Mouse (Mus musculus) kidney, postnatal 0 days (tissue): ENCODE results near the gene Dhx32. TPM values are rescaled to one million over a fixed set of nuclear protein-coding genes. Genes with fewer than 3 reads are reported as not detected.

Source experiments
- ATAC-seq: fragments of 200-750 bp; cut with Nextera tagmentation; replicated peaks from 2 replicates; pipeline ENCODE4 v1.8.0; 2017; ENCODE audit warnings: low read depth, moderate number of reproducible peaks, moderate TSS enrichment, moderate library complexity; ENCODE audit not compliant: low FRiP score
- DNase-seq: peaks from one replicate; pipeline ENCODE4 v3.0.0-alpha.2; 2016; ENCODE audit warnings: low spot score
- H3K27ac ChIP-seq: fragments of 300-500 bp; sonication (generic); 2 replicates; pipeline ENCODE4 v1.5.1; 2014; ENCODE audit warnings: mild to moderate bottlenecking
- H3K27me3 ChIP-seq: fragments of 300-500 bp; sonication (generic); 2 replicates; pipeline ENCODE4 v1.6.1; 2014; ENCODE audit warnings: low read length, mixed read lengths; ENCODE audit not compliant: insufficient read depth
- H3K36me3 ChIP-seq: fragments of 300-500 bp; sonication (generic); 2 replicates; pipeline ENCODE4 v1.6.1; 2014; ENCODE audit warnings: low read length, mixed read lengths; ENCODE audit not compliant: insufficient read depth
- H3K4me1 ChIP-seq: fragments of 300-500 bp; sonication (generic); replicated peaks from 2 replicates; pipeline ENCODE4 v1.6.1; 2014; ENCODE audit warnings: antibody characterized with exemption, low read length, mixed read lengths; ENCODE audit not compliant: insufficient read depth
- H3K4me2 ChIP-seq: fragments of 300-500 bp; sonication (generic); 2 replicates; pipeline ENCODE4 v1.6.1; 2014; ENCODE audit warnings: mild to moderate bottlenecking, low read length, moderate library complexity, mixed read lengths
- H3K4me3 ChIP-seq: fragments of 300-500 bp; sonication (generic); replicated peaks from 2 replicates; pipeline ENCODE4 v1.5.1; 2014; ENCODE audit warnings: low read depth, low read length
- H3K9ac ChIP-seq: fragments of 300-500 bp; sonication (generic); 2 replicates; pipeline ENCODE4 v1.6.1; 2014; ENCODE audit warnings: low read depth, low read length
- H3K9me3 ChIP-seq: fragments of 300-500 bp; sonication (generic); replicated peaks from 2 replicates; pipeline ENCODE4 v1.6.1; 2016; ENCODE audit warnings: low read length, inconsistent platforms, mixed read lengths
- CTCF ChIP-seq: IDR thresholded peaks from 2 replicates; pipeline ENCODE4 v1.5.1; 2016; ENCODE audit warnings: antibody characterized with exemption, low read depth, mild to moderate bottlenecking, moderate library complexity
- WGBS: fragments of 180-500 bp; shearing (Covaris S2); extraction: QIAGEN DNeasy Blood & Tissue Kit; methylation state at CpG from one replicate; pipeline ENCODE4 v1.1.7; 2014; 5-methylcytosine and 5-hydroxymethylcytosine counted together
- polyA plus RNA-seq: library from polyadenylated mRNA; unstranded; fragments of >200 nt; fragmentation: Nextera tagmentation; extraction: Ambion mirVana; gene quantifications from 2 replicates; pipeline ENCODE4 v1.2.1, GENCODE M21; 2015

Gene Dhx32
- polyA plus RNA-seq, 1 experiment from 2014 or later = 19.9 TPM

- H3K36me3 ChIP-seq = peaks cover 43% of the 10 kb centered on the region
- H3K9me3 ChIP-seq = no peaks in the 10 kb centered on the region
- H3K4me2 ChIP-seq = no peak overlapping the region
- 84% methylated on average over 10 of the region's 10 CpGs for WGBS
- H3K4me3 ChIP-seq = no peak overlapping the region
- no peaks in the 10 kb centered on the region for H3K4me1 ChIP-seq
- H3K9ac ChIP-seq = no peak overlapping the region
- ATAC-seq (no peak), DNase-seq (no peak)
- TF ChIP-seq CTCF = no peak
- H3K27ac ChIP-seq = no peak overlapping the region
- H3K27me3 ChIP-seq = no peaks in the 10 kb centered on the region
Observed at GRCm38 (mm10) chr7:133725571-133725970, 57.0 kb downstream of the Dhx32 start.

GRCm38 (mm10) chr7:133724844-133725243 lies 57.7 kb downstream of the Dhx32 start:
- Histone ChIP-seq H3K9ac (no peak overlapping the region), H3K4me3 (no peak overlapping the region), H3K9me3 (no peaks in the 10 kb centered on the region), H3K27ac (no peak overlapping the region), H3K27me3 (no peaks in the 10 kb centered on the region), H3K4me2 (no peak overlapping the region), H3K36me3 (peaks cover 50% of the 10 kb centered on the region), H3K4me1 (no peaks in the 10 kb centered on the region)
- TF ChIP-seq CTCF = no peak
- DNase-seq (no peak), ATAC-seq (no peak)
- WGBS = 77% methylated on average over 10 of the region's 10 CpGs

- H3K4me2 ChIP-seq = no peak overlapping the region
- peaks cover 84% of the 10 kb centered on the region for H3K36me3 ChIP-seq
- TF ChIP-seq CTCF = no peak
- no peak for DNase-seq
- no peak overlapping the region for H3K9ac ChIP-seq
- no peaks in the 10 kb centered on the region for H3K9me3 ChIP-seq
- no peaks in the 10 kb centered on the region for H3K27me3 ChIP-seq
- ATAC-seq = no peak
- no peak overlapping the region for H3K4me3 ChIP-seq
- WGBS = 88% methylated on average over 11 of the region's 11 CpGs
- H3K4me1 ChIP-seq = no peaks in the 10 kb centered on the region
- no peak overlapping the region for H3K27ac ChIP-seq
Observed at GRCm38 (mm10) chr7:133720616-133721015, 61.9 kb downstream of the Dhx32 start.

GRCm38 (mm10) chr7:133718580-133718979 lies 63.9 kb downstream of the Dhx32 start:
- no peak overlapping the region for H3K9ac ChIP-seq
- no peak overlapping the region for H3K4me3 ChIP-seq

GRCm38 (mm10) chr7:133715387-133715786 lies 67.1 kb downstream of the Dhx32 start:
- Histone ChIP-seq H3K9ac (no peak overlapping the region), H3K4me2 (no peak overlapping the region), H3K9me3 (no peaks in the 10 kb centered on the region), H3K36me3 (peaks cover 54% of the 10 kb centered on the region), H3K4me3 (no peak overlapping the region), H3K27ac (no peak overlapping the region), H3K4me1 (no peaks in the 10 kb centered on the region), H3K27me3 (no peaks in the 10 kb centered on the region)
- no peak for TF ChIP-seq CTCF
- ATAC-seq (no peak), DNase-seq (no peak)
- WGBS = 88% methylated on average over 4 of the region's 4 CpGs

More at GRCm38 (mm10) chr7:133718580-133718979, 63.9 kb downstream of the Dhx32 start:
- Histone ChIP-seq H3K4me2 (no peak overlapping the region), H3K27ac (no peak overlapping the region), H3K27me3 (no peaks in the 10 kb centered on the region), H3K36me3 (peaks cover 76% of the 10 kb centered on the region), H3K4me1 (no peaks in the 10 kb centered on the region), H3K9me3 (no peaks in the 10 kb centered on the region)
- no peak for DNase-seq
- no peak for ATAC-seq
- TF ChIP-seq CTCF = peak; percentile 32; the same call in 1 of the 2 replicates
- 92% methylated on average over 1 of the region's 1 CpGs for WGBS

- H3K4me2 ChIP-seq = no peak overlapping the region
- 71% methylated on average over 2 of the region's 2 CpGs for WGBS
- peak; percentile 41 for TF ChIP-seq CTCF
- DNase-seq (peak; percentile 24), ATAC-seq (no peak)
- no peak overlapping the region for H3K9ac ChIP-seq
- 0 out of 2 replicates have a peak, but pooled peaks cover 1% of the 10 kb centered on the region for H3K36me3 ChIP-seq
- H3K27ac ChIP-seq = no peak overlapping the region
- H3K9me3 ChIP-seq = no peaks in the 10 kb centered on the region
- no peak overlapping the region for H3K4me3 ChIP-seq
- no peaks in the 10 kb centered on the region for H3K27me3 ChIP-seq
- H3K4me1 ChIP-seq = no peaks in the 10 kb centered on the region
Observed at GRCm38 (mm10) chr7:133707301-133707700, 75.2 kb downstream of the Dhx32 start.

- Histone ChIP-seq H3K27me3 (no peaks in the 10 kb centered on the region), H3K4me2 (no peak overlapping the region), H3K9me3 (no peaks in the 10 kb centered on the region), H3K36me3 (no peaks in the 10 kb centered on the region), H3K27ac (no peak overlapping the region), H3K9ac (no peak overlapping the region), H3K4me1 (no peaks in the 10 kb centered on the region), H3K4me3 (no peak overlapping the region)
- DNase-seq = no peak
- no peak for TF ChIP-seq CTCF
- ATAC-seq = no peak
- WGBS = 90% methylated on average over 7 of the region's 7 CpGs
Observed at GRCm38 (mm10) chr7:133703906-133704305, 78.6 kb downstream of the Dhx32 start.
